Mouse (Mus musculus) midbrain, embryonic 13.5 days (tissue): ENCODE results near the gene Hdac7. TPM values are rescaled to one million over a fixed set of nuclear protein-coding genes. Genes with fewer than 3 reads are reported as not detected.

Experiments used
- ATAC-seq: fragments of 200-750 bp; cut with Nextera tagmentation; 2 replicates; pipeline ENCODE4 v1.8.0; 2017; ENCODE audit warnings: mild to moderate bottlenecking, moderate TSS enrichment, moderate library complexity
- H3K27ac ChIP-seq: fragments of 300-500 bp; sonication (generic); 2 replicates; pipeline ENCODE4 v1.5.1; 2015; ENCODE audit warnings: inconsistent platforms, mild to moderate bottlenecking, moderate library complexity
- H3K27me3 ChIP-seq: fragments of 300-500 bp; sonication (generic); 2 replicates; pipeline ENCODE4 v1.6.1; 2015; ENCODE audit warnings: mild to moderate bottlenecking, inconsistent platforms
- H3K36me3 ChIP-seq: fragments of 300-500 bp; sonication (generic); 2 replicates; pipeline ENCODE4 v1.6.1; 2015; ENCODE audit warnings: mild to moderate bottlenecking, inconsistent platforms
- H3K4me1 ChIP-seq: fragments of 300-500 bp; sonication (generic); replicated peaks from 2 replicates; pipeline ENCODE4 v1.6.1; 2015; ENCODE audit warnings: inconsistent platforms
- H3K4me2 ChIP-seq: fragments of 300-500 bp; sonication (generic); replicated peaks from 2 replicates; pipeline ENCODE4 v1.6.1; 2015; ENCODE audit warnings: moderate library complexity, mild to moderate bottlenecking, inconsistent platforms
- H3K4me3 ChIP-seq: fragments of 300-500 bp; sonication (generic); replicated peaks from 2 replicates; pipeline ENCODE4 v1.5.1; 2015; ENCODE audit warnings: mild to moderate bottlenecking, inconsistent platforms
- H3K9ac ChIP-seq: fragments of 300-500 bp; sonication (generic); replicated peaks from 2 replicates; pipeline ENCODE4 v1.6.1; 2015; ENCODE audit warnings: mild to moderate bottlenecking, inconsistent platforms
- H3K9me3 ChIP-seq: fragments of 300-500 bp; sonication (generic); 2 replicates; pipeline ENCODE4 v1.6.1; 2016; ENCODE audit warnings: mild to moderate bottlenecking, inconsistent platforms
- whole genome bisulfite sequencing: fragments of 180-500 bp; shearing (Covaris S2); methylation state at CpG from one replicate; pipeline ENCODE4 v1.1.7; 2015; 5-methylcytosine and 5-hydroxymethylcytosine counted together
- polyA plus RNA-seq: library from polyadenylated mRNA; unstranded; fragments of >200 nt; fragmentation: Nextera tagmentation; extraction: Ambion mirVana; gene quantifications from 2 replicates; pipeline ENCODE4 v1.2.1, GENCODE M21; 2015

The Hdac7 gene
- polyA plus RNA-seq, 1 experiment from 2014 or later: 31.4 TPM

- Histone ChIP-seq H3K9me3 (no peaks in the 10 kb centered on the region), H3K27me3 (0 out of 2 replicates have a peak, but pooled peaks cover 2% of the 10 kb centered on the region), H3K4me2 (no peak overlapping the region), H3K27ac (no peak overlapping the region), H3K4me1 (peaks cover 20% of the 10 kb centered on the region), H3K36me3 (no peaks in the 10 kb centered on the region), H3K4me3 (no peak overlapping the region), H3K9ac (no peak overlapping the region)
- WGBS: 90% methylated on average over 5 of the region's 5 CpGs
- ATAC-seq: no peak
Measured at GRCm38 (mm10) chr15:97743210-97743609, 101.1 kb downstream of the Hdac7 start.

Other genes with a start within 250 kb of the Hdac7 start
- gene Rpap3, start 138.7 kb downstream of the Hdac7 start, polyA plus RNA-seq: 32.8 and 37.0 TPM in 2 replicates
- 0.17 and 0.31 TPM in 2 replicates for gene Endou, start 113.2 kb downstream of the Hdac7 start, polyA plus RNA-seq
- gene Rapgef3, start 76.5 kb downstream of the Hdac7 start, polyA plus RNA-seq: 7.2 and 9.0 TPM in 2 replicates
- gene Slc48a1, start 66.0 kb downstream of the Hdac7 start, polyA plus RNA-seq: 48.0 and 59.8 TPM in 2 replicates
- gene Vdr, start 66.1 kb upstream of the Hdac7 start, polyA plus RNA-seq: not detected in 2 replicates
- gene Tmem106c, start 119.7 kb upstream of the Hdac7 start, polyA plus RNA-seq: 59.3 and 59.8 TPM in 2 replicates
- 39.1 and 57.5 TPM in 2 replicates for gene Col2a1, start 160.2 kb upstream of the Hdac7 start, polyA plus RNA-seq
- gene Pfkm, start 248.1 kb upstream of the Hdac7 start, polyA plus RNA-seq: 70.8 and 73.8 TPM in 2 replicates
- gene Senp1, start 249.2 kb upstream of the Hdac7 start, polyA plus RNA-seq: 27.6 and 31.1 TPM in 2 replicates